Mouse (Mus musculus) 416B (cell line): ENCODE results near the gene Cfap61.

Experiments
- DNase-seq: peaks from one replicate; pipeline ENCODE4 v3.0.0; 2011; ENCODE audit warnings: low read depth

Cfap61 gene

GRCm38 (mm10) chr2:146010816-146011215, 76.2 kb downstream of the Cfap61 start:
- peak; percentile 23 for DNase-seq

- DNase-seq: no peak
Measured at GRCm38 (mm10) chr2:146015341-146016186, 81.0 kb downstream of the Cfap61 start.

GRCm38 (mm10) chr2:146022846-146023245, 88.3 kb downstream of the Cfap61 start:
- DNase-seq: no peak

GRCm38 (mm10) chr2:146043640-146044039, 109.1 kb downstream of the Cfap61 start:
- DNase-seq: peak; percentile 11

GRCm38 (mm10) chr2:146044926-146045890, 110.6 kb downstream of the Cfap61 start:
- DNase-seq: no peak

GRCm38 (mm10) chr2:146047691-146048090, 113.1 kb downstream of the Cfap61 start:
- no peak for DNase-seq

GRCm38 (mm10) chr2:146048221-146048829, 113.7 kb downstream of the Cfap61 start:
- no peak for DNase-seq

GRCm38 (mm10) chr2:146049339-146049738, 114.8 kb downstream of the Cfap61 start:
- DNase-seq: peak; percentile 28

GRCm38 (mm10) chr2:146050069-146050468, 115.5 kb downstream of the Cfap61 start:
- DNase-seq: no peak

- DNase-seq: no peak
Measured at GRCm38 (mm10) chr2:146051334-146051733, 116.8 kb downstream of the Cfap61 start.

- no peak for DNase-seq
Measured at GRCm38 (mm10) chr2:146057123-146057522, 122.5 kb downstream of the Cfap61 start.

- DNase-seq: no peak
Measured at GRCm38 (mm10) chr2:146058791-146059190, 124.2 kb downstream of the Cfap61 start.

GRCm38 (mm10) chr2:146061421-146062300, 127.1 kb downstream of the Cfap61 start:
- no peak for DNase-seq

GRCm38 (mm10) chr2:146062330-146063092, 127.9 kb downstream of the Cfap61 start:
- DNase-seq: peak; percentile 73

GRCm38 (mm10) chr2:146063093-146064074, 128.8 kb downstream of the Cfap61 start:
- peak; percentile 9 for DNase-seq

GRCm38 (mm10) chr2:146067364-146067763, 132.8 kb downstream of the Cfap61 start:
- no peak for DNase-seq

- no peak for DNase-seq
Measured at GRCm38 (mm10) chr2:146073300-146073699, 138.7 kb downstream of the Cfap61 start.

GRCm38 (mm10) chr2:146077117-146077516, 142.5 kb downstream of the Cfap61 start:
- no peak for DNase-seq

- DNase-seq: no peak
Measured at GRCm38 (mm10) chr2:146080282-146080681, 145.7 kb downstream of the Cfap61 start.
